19 mouse cellular contexts compared by ENCODE assay signal in genomic region chr11:120382509-120382908, GRCm38 (mm10). TPM values are rescaled to one million over a fixed set of nuclear protein-coding genes. Genes with fewer than 3 reads are reported as not detected.
DNase-seq lines count a peak whose midpoint lies in the region; ATAC-seq lines count a peak whose summit lies in the region.
"Had no signal": no experiment of that assay in that cellular context is flagged by ENCODE, and none has a peak within 500 bp of the region (broad histone marks: within the 10 kb centered on the region; RNA-seq: fewer than 3 reads in every experiment).

No protein-coding gene starts in this region.

- DNase-seq in right cerebral cortex, adult 18-20 months, result peak; percentile 63
- no peak for DNase-seq in right cerebral cortex, postnatal 4 days
- peak; percentile 51 to 58 for DNase-seq in heart, adult 9 months (ENCODE audit: low spot score in 2 of 2)
- DNase-seq in heart, postnatal 10 days, result peak; percentile 79 to 80
- no peak for DNase-seq in adrenal gland, adult 2 months
- DNase-seq in ovary, postnatal 36 days (ENCODE audit: low spot score), result no peak
- DNase-seq: adrenal gland, postnatal 10 days; cerebellum, adult 2 months; lung, postnatal 10 days had no signal

- ATAC-seq in erythroblast, adult 5-6 weeks (replicated peaks; ENCODE audit: low FRiP score, poor library complexity, severe bottlenecking), result no peak
- ATAC-seq: liver, embryonic 12.5 days had no signal

- intact Hi-C loops in heart, postnatal 10 days (cut with DNase I), result loop anchor here (2.0 kb wide), 1 partner anchor 40 kb away; no protein-coding TSS in a partner anchor

RNA-seq across cellular contexts. Expression of gene Faap100, which starts 3.9 kb away (rescaled TPM):
- total RNA-seq in heart, postnatal 10 days (2021), result 10 to 100 TPM; 21.3 to 24.3 TPM
- total RNA-seq in adrenal gland, adult 2 months (2021), result 10 to 100 TPM; 17.6 to 24.1 TPM
- 192 and 223 TPM in 2 replicates for polyA plus RNA-seq in adrenal gland, adult 2 months (2012; rRNA removed)
- 0.96 and 3.6 TPM in 2 replicates for total RNA-seq in erythroblast, adult 5-6 weeks (2015; ENCODE audit: low replicate concordance)
- 1.4 and 2.9 TPM in 2 replicates for total RNA-seq in erythroblast, adult 5-6 weeks (2017; ENCODE audit: low replicate concordance)

RNA-seq across cellular contexts. Expression of gene Fscn2, which starts 21.2 kb away (rescaled TPM):
- total RNA-seq in heart, postnatal 10 days (2021), result not detected
- under 1 TPM; 0.17 to 0.58 TPM for total RNA-seq in adrenal gland, adult 2 months (2021)
- polyA plus RNA-seq in adrenal gland, adult 2 months (2012; rRNA removed), result 0.16 and 0.22 TPM in 2 replicates
- not detected in 2 replicates for total RNA-seq in erythroblast, adult 5-6 weeks (2015; ENCODE audit: low replicate concordance)
- not detected in 2 replicates for total RNA-seq in erythroblast, adult 5-6 weeks (2017; ENCODE audit: low replicate concordance)
- total RNA-seq: common myeloid progenitor, adult 5-6 weeks; heart, postnatal 36 days; left cerebral cortex, postnatal 10 days; megakaryocyte-erythroid progenitor cell, adult 5-6 weeks; monocyte, adult 5-6 weeks had no signal
- polyA plus RNA-seq: cerebellum, adult 2 months had no signal

RNA-seq across cellular contexts. Expression of gene Actg1, which starts 34.2 kb away (rescaled TPM):
- 100 to 1,000 TPM; 691 to 703 TPM for total RNA-seq in heart, postnatal 10 days (2021)
- 1,000 to 10,000 TPM in 1 of 2 experiments, 100 to 1,000 TPM in 1; 913 to 1,618 TPM for total RNA-seq in adrenal gland, adult 2 months (2021)
- polyA plus RNA-seq in adrenal gland, adult 2 months (2012; rRNA removed), result 531 and 632 TPM in 2 replicates
- total RNA-seq in erythroblast, adult 5-6 weeks (2015; ENCODE audit: low replicate concordance), result 637 and 655 TPM in 2 replicates
- 301 and 341 TPM in 2 replicates for total RNA-seq in erythroblast, adult 5-6 weeks (2017; ENCODE audit: low replicate concordance)

RNA-seq across cellular contexts. Expression of gene Nploc4, which starts 55.0 kb away (rescaled TPM):
- 10 to 100 TPM; 53.9 to 59.6 TPM for total RNA-seq in heart, postnatal 10 days (2021)
- total RNA-seq in adrenal gland, adult 2 months (2021), result 100 to 1,000 TPM in 1 of 2 experiments, 10 to 100 TPM in 1; 76.6 to 108 TPM
- 129 and 132 TPM in 2 replicates for polyA plus RNA-seq in adrenal gland, adult 2 months (2012; rRNA removed)
- 16.1 and 17.6 TPM in 2 replicates for total RNA-seq in erythroblast, adult 5-6 weeks (2015; ENCODE audit: low replicate concordance)
- total RNA-seq in erythroblast, adult 5-6 weeks (2017; ENCODE audit: low replicate concordance), result 24.6 and 31.8 TPM in 2 replicates

RNA-seq across cellular contexts. Expression of gene Tspan10, which starts 59.9 kb away (rescaled TPM):
- 1 to 10 TPM in 1 of 2 experiments, under 1 TPM in 1; 0.24 to 2.3 TPM for total RNA-seq in heart, postnatal 10 days (2021)
- total RNA-seq in adrenal gland, adult 2 months (2021), result 1 to 10 TPM in 1 of 2 experiments, not detected in 1; 3.4 TPM
- polyA plus RNA-seq in adrenal gland, adult 2 months (2012; rRNA removed), result 0.06 TPM in 1 of 2 replicates, not detected in the other
- total RNA-seq in erythroblast, adult 5-6 weeks (2015; ENCODE audit: low replicate concordance), result 1.3 TPM in 1 of 2 replicates, not detected in the other
- not detected in 2 replicates for total RNA-seq in erythroblast, adult 5-6 weeks (2017; ENCODE audit: low replicate concordance)
- total RNA-seq: common myeloid progenitor, adult 5-6 weeks; layer of hippocampus, adult 18-20 months; left cerebral cortex, postnatal 10 days; megakaryocyte-erythroid progenitor cell, adult 5-6 weeks; monocyte, adult 5-6 weeks had no signal
- polyA plus RNA-seq: kidney, embryonic 15.5 days; liver, embryonic 12.5 days; neural tube, embryonic 13.5 days had no signal

Comparison
In these comparisons a context has a peak if more than half of its experiments do, and no peak if none do; other contexts are left out.
1. DNase-seq: peak in right cerebral cortex, adult 18-20 months (single experiment), heart, adult 9 months (2 of 2) and heart, postnatal 10 days (2 of 2); none in right cerebral cortex, postnatal 4 days (single experiment), adrenal gland, adult 2 months (single experiment) and ovary, postnatal 36 days (single experiment).
2. RNA of gene Faap100, which starts 3.9 kb away (total RNA-seq): 21.3 to 24.3 TPM in heart, postnatal 10 days and 17.6 to 24.1 TPM in adrenal gland, adult 2 months; 0.96 to 3.6 TPM in erythroblast, adult 5-6 weeks; every median in the first group is over 4 times any median in the second.